Mouse (Mus musculus): ENCODE measurements around the gene Cdkn2aipnl.

DNA sequence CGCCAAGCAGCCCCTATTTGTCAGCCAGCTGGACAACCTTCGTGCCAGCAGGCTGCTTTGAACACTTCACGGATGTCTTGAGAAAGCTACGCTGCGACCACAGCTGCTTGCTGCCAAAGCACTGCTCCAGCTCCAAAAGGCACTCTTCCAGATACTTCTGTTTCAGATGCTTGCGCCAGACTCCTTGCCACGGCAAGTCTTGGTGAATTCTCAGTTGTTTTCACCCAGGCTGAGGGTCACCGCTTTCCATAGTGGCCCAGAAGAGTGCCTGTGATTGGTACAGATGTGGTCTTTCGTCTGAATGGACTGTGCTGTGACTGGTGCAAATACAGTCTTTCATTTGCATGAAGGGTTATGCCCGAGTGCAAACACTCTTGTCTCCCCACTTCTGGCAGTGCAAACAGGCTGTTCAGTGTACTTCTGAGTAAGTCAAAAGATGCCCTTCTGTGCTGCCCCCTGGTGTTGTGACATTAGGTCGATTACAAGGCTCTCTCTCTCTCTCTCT, 6.4 kb upstream of the Cdkn2aipnl start:
- TF ChIP-seq GATA1 (IDR thresholded peaks at IDR 0.05; ENCODE audit: borderline replicate concordance, low read length), result no peak
- no peak for TF ChIP-seq FLI1 (IDR thresholded peaks at IDR 0.05; ENCODE audit: low read length)

Measured in megakaryocyte, embryonic 14.5 days (primary cell).